Mouse (Mus musculus) heart, embryonic 16.5 days (tissue): ENCODE results near the gene Slc15a4. TPM values are rescaled to one million over a fixed set of nuclear protein-coding genes. Genes with fewer than 3 reads are reported as not detected.

Experiments used
- ATAC-seq: fragments of 200-750 bp; cut with Nextera tagmentation; replicated peaks from 2 replicates; pipeline ENCODE4 v1.8.0; 2017; ENCODE audit warnings: moderate number of reproducible peaks; ENCODE audit not compliant: insufficient read depth, low FRiP score; ENCODE audit errors: extremely low read depth
- H3K27ac ChIP-seq: fragments of 300-500 bp; sonication (generic); 2 replicates; pipeline ENCODE4 v1.5.1; 2014; ENCODE audit warnings: mild to moderate bottlenecking, low read length, control low read depth, moderate library complexity
- H3K27me3 ChIP-seq: fragments of 300-500 bp; sonication (generic); 2 replicates; pipeline ENCODE4 v1.6.1; 2014; ENCODE audit warnings: low read length, mixed read lengths; ENCODE audit not compliant: control insufficient read depth, insufficient read depth
- H3K36me3 ChIP-seq: fragments of 300-500 bp; sonication (generic); 2 replicates; pipeline ENCODE4 v1.6.1; 2014; ENCODE audit not compliant: control insufficient read depth, insufficient read depth
- H3K4me1 ChIP-seq: fragments of 300-500 bp; sonication (generic); 2 replicates; pipeline ENCODE4 v1.6.1; 2014; ENCODE audit warnings: low read length, mixed read lengths; ENCODE audit not compliant: control insufficient read depth, insufficient read depth
- H3K4me2 ChIP-seq: fragments of 300-500 bp; sonication (generic); 2 replicates; pipeline ENCODE4 v1.6.1; 2014; ENCODE audit warnings: low read depth, mild to moderate bottlenecking, control low read depth, low read length
- H3K4me3 ChIP-seq: fragments of 300-500 bp; sonication (generic); 2 replicates; pipeline ENCODE4 v1.5.1; 2014; ENCODE audit warnings: mild to moderate bottlenecking, control low read depth, low read length
- H3K9ac ChIP-seq: fragments of 300-500 bp; sonication (generic); 2 replicates; pipeline ENCODE4 v1.6.1; 2014; ENCODE audit warnings: low read length, control low read depth
- H3K9me3 ChIP-seq: fragments of 300-500 bp; sonication (generic); replicated peaks from 2 replicates; pipeline ENCODE4 v1.6.1; 2016; ENCODE audit warnings: low read length; ENCODE audit not compliant: control insufficient read depth
- WGBS: fragments of 180-500 bp; shearing (Covaris S2); extraction: QIAGEN DNeasy Blood & Tissue Kit; methylation state at CpG from one replicate; pipeline ENCODE4 v1.1.7; 2014; 5-methylcytosine and 5-hydroxymethylcytosine counted together
- polyA plus RNA-seq: library from polyadenylated mRNA; unstranded; fragments of >200 nt; fragmentation: Nextera tagmentation; extraction: Ambion mirVana; gene quantifications from 2 replicates; pipeline ENCODE4 v1.2.1, GENCODE M21; 2015

Gene Slc15a4
- polyA plus RNA-seq, 1 experiment from 2014 or later: 20.8 TPM

DNA sequence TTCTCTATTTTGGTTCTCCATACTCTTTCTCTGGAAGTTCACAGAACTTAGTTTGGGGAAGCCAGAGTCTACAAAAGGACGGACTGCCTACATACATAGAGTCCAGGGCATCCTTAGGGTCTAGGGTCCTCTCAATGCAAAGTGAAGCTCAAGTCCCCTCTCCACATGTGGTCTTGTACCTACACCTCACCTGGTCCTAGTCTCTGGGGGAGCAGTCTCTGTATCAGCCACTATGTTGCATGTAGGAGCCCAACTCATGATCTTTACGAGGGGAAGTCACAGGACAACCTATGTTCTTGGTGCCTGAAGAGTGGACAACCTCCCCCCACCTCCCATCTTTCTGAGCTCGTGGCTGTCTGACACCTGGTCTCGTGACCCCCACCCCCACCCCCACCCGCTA is 1.0 kb downstream of the Slc15a4 start:
- H3K4me2 ChIP-seq: no peak overlapping the region
- H3K36me3 ChIP-seq: no peaks in the 10 kb centered on the region
- ATAC-seq: no peak
- H3K4me1 ChIP-seq: peaks cover 4% of the 10 kb centered on the region; the same call in 1 of the 2 replicates
- peaks cover 28% of the 10 kb centered on the region for H3K27me3 ChIP-seq
- H3K9ac ChIP-seq: no peak overlapping the region
- no peak overlapping the region for H3K4me3 ChIP-seq
- 11% methylated on average over 5 of the region's 5 CpGs for WGBS
- no peak overlapping the region for H3K27ac ChIP-seq
- no peaks in the 10 kb centered on the region for H3K9me3 ChIP-seq

DNA sequence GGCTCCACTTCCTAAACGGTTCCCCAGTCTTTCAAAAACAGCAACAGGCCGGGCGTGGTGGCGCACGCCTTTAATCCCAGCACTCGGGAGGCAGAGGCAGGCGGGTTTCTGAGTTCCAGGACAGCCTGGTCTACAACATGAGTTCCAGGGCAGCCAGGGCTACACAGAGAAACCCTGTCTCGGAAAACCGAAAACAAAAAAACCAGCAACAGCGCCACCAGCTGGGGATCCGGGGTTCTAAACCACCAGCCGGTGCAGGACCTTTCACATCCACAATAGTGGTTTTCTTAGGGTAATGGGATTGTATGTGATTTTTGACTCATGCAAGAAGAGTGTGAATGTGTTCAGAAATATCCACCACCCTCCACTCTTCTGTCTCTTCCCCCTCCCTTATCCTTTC is 5.5 kb downstream of the Slc15a4 start:
- no peak for ATAC-seq
- no peak overlapping the region for H3K9ac ChIP-seq
- no peaks in the 10 kb centered on the region for H3K36me3 ChIP-seq
- no peak overlapping the region for H3K4me3 ChIP-seq
- peaks cover 13% of the 10 kb centered on the region for H3K27me3 ChIP-seq
- no peaks in the 10 kb centered on the region for H3K9me3 ChIP-seq
- WGBS: 82% methylated on average over 12 of the region's 12 CpGs
- no peak overlapping the region for H3K27ac ChIP-seq
- no peak overlapping the region for H3K4me2 ChIP-seq
- H3K4me1 ChIP-seq: peaks cover under 1% of the 10 kb centered on the region; the same call in 1 of the 2 replicates

DNA sequence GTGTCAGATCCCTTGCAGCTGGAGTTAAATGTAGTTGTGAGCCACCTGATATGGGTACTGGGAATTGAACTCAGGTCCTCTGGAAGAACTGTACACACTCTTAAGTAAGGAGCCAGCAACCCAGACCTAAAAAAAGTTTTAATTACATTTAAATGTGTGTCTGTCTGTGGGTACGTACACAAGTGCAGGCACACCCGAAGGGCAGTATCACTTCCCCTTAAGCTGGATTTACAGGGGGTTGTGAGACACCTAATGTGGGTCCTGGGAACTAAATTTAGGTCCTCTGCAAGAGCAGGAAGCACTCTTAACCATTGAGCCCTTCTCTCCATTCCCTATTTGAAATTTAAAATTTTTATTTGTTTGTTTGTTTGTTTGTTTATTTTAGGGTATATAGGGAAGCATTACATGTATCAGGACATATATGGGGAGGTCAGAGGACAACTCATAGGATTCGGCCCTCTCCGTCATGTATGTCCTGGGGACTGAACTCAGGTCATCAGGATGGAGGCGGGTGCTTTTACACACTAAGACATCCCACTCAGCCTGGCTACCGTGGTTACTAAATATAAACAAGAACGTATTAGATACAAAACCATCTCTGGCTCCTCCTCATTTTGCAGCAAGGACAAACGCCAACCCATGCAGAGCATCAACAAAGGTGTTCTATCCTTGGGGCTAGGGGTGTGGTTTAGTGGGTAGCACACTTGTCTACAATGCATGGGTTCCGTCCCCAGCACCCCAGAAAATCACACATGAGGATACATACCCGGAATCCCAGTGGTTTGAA is 8.1 kb downstream of the Slc15a4 start:
- no peak overlapping the region for H3K9ac ChIP-seq
- no peaks in the 10 kb centered on the region for H3K9me3 ChIP-seq
- ATAC-seq: no peak
- no peaks in the 10 kb centered on the region for H3K27me3 ChIP-seq
- H3K4me1 ChIP-seq: no peaks in the 10 kb centered on the region
- H3K27ac ChIP-seq: no peak overlapping the region
- no peak overlapping the region for H3K4me2 ChIP-seq
- 67% methylated on average over 10 of the region's 10 CpGs for WGBS
- H3K36me3 ChIP-seq: no peaks in the 10 kb centered on the region
- H3K4me3 ChIP-seq: no peak overlapping the region

DNA sequence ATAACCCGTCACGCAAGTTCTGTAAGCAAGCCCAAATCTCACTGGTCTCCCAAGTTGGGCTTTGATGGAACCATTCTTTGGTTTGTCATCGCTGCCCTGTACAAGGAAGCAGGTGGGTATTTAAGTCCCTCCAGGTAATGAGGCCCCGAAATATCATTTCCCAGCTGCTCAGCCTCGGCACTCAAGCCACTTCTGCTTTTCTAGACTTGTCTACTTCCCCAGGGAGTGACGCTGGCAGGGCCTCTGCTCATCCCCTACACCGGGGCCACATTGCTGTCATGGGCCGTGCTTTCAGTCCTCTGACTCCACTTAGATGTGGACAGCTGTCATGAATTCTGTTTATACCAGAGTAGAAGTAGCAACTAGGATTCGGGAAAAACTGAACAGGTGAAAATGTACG is 11.6 kb downstream of the Slc15a4 start:
- Histone ChIP-seq H3K36me3 (no peaks in the 10 kb centered on the region), H3K9me3 (no peaks in the 10 kb centered on the region), H3K4me1 (peaks cover 2% of the 10 kb centered on the region), H3K27ac (no peak overlapping the region), H3K9ac (no peak overlapping the region), H3K4me2 (no peak overlapping the region), H3K4me3 (no peak overlapping the region), H3K27me3 (no peaks in the 10 kb centered on the region)
- ATAC-seq: no peak
- WGBS: 69% methylated on average over 10 of the region's 10 CpGs

DNA sequence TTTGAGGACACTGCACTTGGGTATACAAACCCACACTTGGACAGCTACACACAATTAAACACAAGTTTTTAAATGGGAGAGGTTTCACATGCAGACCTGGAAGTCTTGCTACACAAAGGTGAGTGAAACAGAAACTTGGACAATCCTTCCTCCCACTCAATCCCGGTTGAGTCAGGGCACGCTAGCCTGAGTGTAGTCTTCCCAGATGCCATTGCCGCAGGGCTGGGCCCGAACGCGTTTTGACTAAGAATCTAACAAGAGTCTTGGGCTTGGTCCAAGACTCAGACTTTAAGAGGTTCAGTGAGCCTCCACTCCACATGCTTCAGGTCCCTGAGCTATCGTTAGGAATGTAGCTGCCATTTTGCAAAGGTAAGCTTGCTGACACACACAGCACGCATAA is 12.3 kb downstream of the Slc15a4 start:
- Histone ChIP-seq H3K27ac (no peak overlapping the region), H3K36me3 (no peaks in the 10 kb centered on the region), H3K9me3 (no peaks in the 10 kb centered on the region), H3K4me1 (peaks cover 9% of the 10 kb centered on the region), H3K4me3 (no peak overlapping the region), H3K9ac (no peak overlapping the region), H3K4me2 (no peak overlapping the region), H3K27me3 (no peaks in the 10 kb centered on the region)
- 70% methylated on average over 8 of the region's 8 CpGs for WGBS
- ATAC-seq: no peak

DNA sequence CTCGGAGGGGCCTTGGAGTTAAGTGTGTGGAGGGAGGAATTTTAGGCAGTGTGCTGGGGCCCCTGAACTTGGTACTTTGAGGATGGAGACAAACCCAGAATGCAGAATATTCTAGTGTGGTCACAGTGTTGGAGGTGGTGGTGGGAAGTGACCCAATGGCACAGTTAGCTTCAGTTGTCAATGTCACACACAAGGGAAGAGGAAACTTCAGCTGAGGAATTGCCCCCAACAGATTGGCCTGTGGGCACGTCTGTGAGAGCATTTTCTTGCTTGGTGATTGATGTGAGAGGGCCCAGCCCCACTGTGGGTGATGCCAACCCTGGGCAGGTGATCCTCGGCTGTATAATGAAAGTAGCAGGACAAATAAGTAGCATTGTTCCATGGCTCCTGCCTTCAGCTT is 13.9 kb downstream of the Slc15a4 start:
- no peak overlapping the region for H3K9ac ChIP-seq
- 57% methylated on average over 3 of the region's 3 CpGs for WGBS
- H3K4me2 ChIP-seq: no peak overlapping the region
- H3K9me3 ChIP-seq: no peaks in the 10 kb centered on the region
- H3K27ac ChIP-seq: no peak overlapping the region
- no peak overlapping the region for H3K4me3 ChIP-seq
- no peaks in the 10 kb centered on the region for H3K27me3 ChIP-seq
- H3K36me3 ChIP-seq: no peaks in the 10 kb centered on the region
- no peak for ATAC-seq
- peaks cover 17% of the 10 kb centered on the region for H3K4me1 ChIP-seq

DNA sequence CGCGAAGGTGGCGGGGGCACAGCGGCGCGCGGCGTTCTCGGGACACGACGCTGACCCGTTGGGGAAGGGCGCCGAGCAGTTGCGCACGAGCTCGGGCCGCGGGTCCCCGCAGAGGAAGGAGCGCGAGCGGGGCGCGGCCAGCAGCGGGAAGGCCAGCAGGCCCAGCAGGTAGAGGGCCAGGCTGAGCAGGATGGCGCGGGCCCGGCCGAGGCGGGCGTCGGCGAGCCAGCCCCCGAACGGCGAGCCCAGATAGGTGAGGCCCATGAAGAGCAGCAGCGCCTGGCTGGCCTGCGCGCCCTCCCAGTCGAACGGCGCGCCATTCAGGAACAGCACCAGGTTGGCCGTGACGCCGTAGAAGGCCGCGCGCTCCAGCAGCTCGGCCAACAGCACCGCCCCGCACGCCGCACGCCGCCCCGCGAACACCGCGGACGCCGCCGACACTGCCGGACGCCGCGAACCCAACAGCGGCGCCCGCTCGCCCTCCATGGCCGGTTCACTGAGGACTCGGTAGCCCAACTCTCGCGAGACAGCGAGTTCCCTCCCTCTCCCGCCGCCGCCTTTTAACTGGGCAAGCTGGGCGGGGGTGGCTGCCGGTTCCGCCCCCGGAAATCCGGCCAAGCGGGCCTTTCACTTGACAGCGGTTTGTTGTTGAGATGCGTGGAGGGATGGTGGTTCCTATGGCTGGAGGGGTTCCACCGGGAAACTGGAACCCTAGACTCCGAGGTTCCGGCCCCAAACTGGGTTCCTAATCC is 15.6 kb downstream of the Slc15a4 start:
- no peaks in the 10 kb centered on the region for H3K36me3 ChIP-seq
- H3K27me3 ChIP-seq: no peaks in the 10 kb centered on the region
- H3K9me3 ChIP-seq: no peaks in the 10 kb centered on the region
- peaks cover 23% of the 10 kb centered on the region for H3K4me1 ChIP-seq
- H3K27ac ChIP-seq: peak overlapping the region; percentile 62
- peak; percentile 93 for ATAC-seq
- peak overlapping the region; percentile 91 for H3K4me2 ChIP-seq
- peak overlapping the region; percentile 88 for H3K4me3 ChIP-seq
- H3K9ac ChIP-seq: peak overlapping the region; percentile 97
- under 1% methylated on average over 89 of the region's 91 CpGs for WGBS

DNA sequence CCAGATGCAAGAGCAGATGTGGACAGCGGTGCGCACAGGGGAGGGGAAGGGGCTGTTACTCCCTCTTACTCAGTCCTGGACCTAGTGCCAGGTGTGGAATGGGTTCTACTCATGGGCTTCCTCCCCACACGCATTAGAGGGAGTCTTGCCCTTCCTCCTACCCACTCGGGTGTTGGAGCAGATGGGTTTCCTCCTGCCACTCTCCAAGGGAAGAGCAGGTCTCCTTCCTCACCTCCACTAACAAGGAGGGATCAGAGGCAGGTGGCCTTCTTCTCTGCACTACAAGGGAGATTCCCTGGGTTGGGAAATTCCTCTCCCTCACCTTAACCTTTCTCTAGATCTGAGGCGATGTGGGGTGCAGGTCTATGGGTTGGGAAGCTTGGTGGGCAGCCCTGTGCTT is 16.5 kb downstream of the Slc15a4 start:
- Histone ChIP-seq H3K4me1 (peaks cover 31% of the 10 kb centered on the region), H3K4me2 (peak overlapping the region; percentile 91), H3K4me3 (peak overlapping the region; percentile 88), H3K27ac (no peak overlapping the region), H3K9me3 (no peaks in the 10 kb centered on the region), H3K36me3 (no peaks in the 10 kb centered on the region), H3K27me3 (no peaks in the 10 kb centered on the region), H3K9ac (peak overlapping the region; percentile 97)
- WGBS: 15% methylated on average over 5 of the region's 5 CpGs
- ATAC-seq: no peak

DNA sequence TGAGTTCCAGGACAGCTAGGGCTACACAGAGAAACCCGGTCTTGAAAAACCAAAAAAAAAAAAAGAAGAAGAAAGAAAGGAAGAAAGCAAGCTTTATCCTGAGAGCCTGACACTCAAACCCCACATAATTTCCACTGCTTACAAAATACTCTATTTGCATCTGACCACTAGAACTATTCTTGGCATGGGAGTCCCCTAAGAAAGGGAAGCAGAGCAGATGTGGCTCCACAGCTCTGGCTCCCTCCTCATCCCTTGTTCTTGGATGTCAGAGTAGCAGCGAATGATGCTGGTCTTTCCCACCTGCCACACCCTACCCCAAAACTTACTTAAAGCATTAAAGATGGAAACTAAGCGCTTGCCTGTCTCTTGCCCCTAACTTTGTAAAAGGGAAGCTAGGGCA is 17.2 kb downstream of the Slc15a4 start:
- no peak overlapping the region for H3K27ac ChIP-seq
- H3K27me3 ChIP-seq: no peaks in the 10 kb centered on the region
- no peak overlapping the region; the same call in 1 of the 2 replicates for H3K9ac ChIP-seq
- no peaks in the 10 kb centered on the region for H3K36me3 ChIP-seq
- WGBS: 74% methylated on average over 3 of the region's 3 CpGs
- H3K4me2 ChIP-seq: peak overlapping the region; percentile 91
- no peak for ATAC-seq
- peak overlapping the region; percentile 88 for H3K4me3 ChIP-seq
- H3K4me1 ChIP-seq: peaks cover 38% of the 10 kb centered on the region
- no peaks in the 10 kb centered on the region for H3K9me3 ChIP-seq
